Mouse (Mus musculus): ENCODE results near the gene Timm23. TPM values are rescaled to one million over a fixed set of nuclear protein-coding genes. Genes with fewer than 3 reads are reported as not detected.
"Not testable (repeated sequence)": the region's sequence is repeated elsewhere in the genome, so short reads cannot be mapped to it uniquely, and the experiment has no call there.

The Timm23 gene
- polyA plus RNA-seq, 1 experiment from 2014 or later, result 234 TPM

DNA sequence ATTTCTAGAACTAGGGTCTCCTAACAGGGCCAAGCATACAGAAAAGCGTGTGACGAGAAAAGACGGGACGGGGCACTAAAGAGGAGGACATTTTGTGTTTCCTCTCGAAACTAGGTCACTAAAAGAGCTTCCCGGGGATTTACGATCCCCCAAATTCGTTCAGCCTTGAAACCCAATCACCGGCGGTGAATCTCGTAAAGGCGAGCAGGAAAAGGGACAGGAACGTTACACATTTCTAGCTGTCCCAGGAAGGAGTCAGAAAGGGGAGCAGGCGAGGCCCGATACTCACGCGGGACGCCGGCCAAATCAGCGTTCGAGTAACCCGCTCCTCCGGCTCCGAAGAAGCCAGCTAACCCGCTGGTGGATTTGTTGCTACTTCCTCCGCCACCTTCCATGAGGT lies 344 bp downstream of the Timm23 start:
- peak; percentile 47 for DNase-seq (ENCODE audit: low spot score)

DNA sequence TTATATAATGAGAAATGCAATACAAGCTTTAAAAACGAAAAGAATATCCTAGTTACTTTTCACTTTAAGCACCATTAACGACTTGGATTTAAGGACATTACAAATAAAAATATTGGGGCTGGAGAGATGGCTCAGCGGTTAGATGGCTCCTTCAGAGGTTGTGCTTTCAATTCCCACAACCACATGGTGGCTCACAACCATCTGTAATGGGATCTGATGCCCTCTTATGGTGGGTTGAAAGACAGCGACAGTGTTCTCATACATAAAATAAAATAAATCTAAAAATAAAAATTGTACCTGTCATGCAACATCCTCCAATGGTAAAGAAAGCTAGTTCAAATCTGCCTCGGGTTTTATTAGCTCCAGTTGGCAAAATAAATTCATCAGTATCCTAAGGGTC lies 8.1 kb downstream of the Timm23 start:
- not testable (repeated sequence) for H3K9ac ChIP-seq (ENCODE audit: low read length); H3K27me3 ChIP-seq (ENCODE audit: control insufficient read depth, insufficient read depth, low read length); DNase-seq (ENCODE audit: low spot score); ATAC-seq (ENCODE audit: low FRiP score, low TSS enrichment); H3K4me1 ChIP-seq (replicated peaks; ENCODE audit: control insufficient read depth, insufficient read depth); H3K4me2 ChIP-seq (replicated peaks; ENCODE audit: low read depth); H3K9me3 ChIP-seq (ENCODE audit: control insufficient read depth, low read length); H3K27ac ChIP-seq (replicated peaks); H3K4me3 ChIP-seq (ENCODE audit: low read depth, low read length)
- TF ChIP-seq CTCF (IDR thresholded peaks at IDR 0.05; ENCODE audit: low read depth), result peak; percentile 36; the same call in 1 of the 2 replicates
- 75% methylated on average over 5 of the region's 5 CpGs for WGBS
- peaks cover 13% of the 10 kb centered on the region; the same call in 1 of the 2 replicates for H3K36me3 ChIP-seq (ENCODE audit: control insufficient read depth, insufficient read depth, low read length)

More for the DNA sequence above, 344 bp downstream of the Timm23 start:
- Histone ChIP-seq H3K4me1 (replicated peaks; ENCODE audit: control insufficient read depth, insufficient read depth) (no peaks in the 10 kb centered on the region), H3K9me3 (ENCODE audit: control insufficient read depth, low read length) (no peaks in the 10 kb centered on the region), H3K4me2 (replicated peaks; ENCODE audit: low read depth) (peak overlapping the region; percentile 73), H3K4me3 (ENCODE audit: low read depth, low read length) (peak overlapping the region; percentile 99), H3K27me3 (ENCODE audit: control insufficient read depth, insufficient read depth, low read length) (no peaks in the 10 kb centered on the region), H3K27ac (replicated peaks) (peak overlapping the region; percentile 78), H3K36me3 (ENCODE audit: control insufficient read depth, insufficient read depth, low read length) (0 out of 2 replicates have a peak, but pooled peaks cover 5% of the 10 kb centered on the region), H3K9ac (ENCODE audit: low read length) (peak overlapping the region; percentile 96)
- TF ChIP-seq CTCF (IDR thresholded peaks at IDR 0.05; ENCODE audit: low read depth), result no peak
- no peak for TF ChIP-seq EP300 (optimal IDR thresholded peaks at IDR 0.05)
- peak; percentile 52 for ATAC-seq (ENCODE audit: low FRiP score, low TSS enrichment)
- under 1% methylated on average over 19 of the region's 26 CpGs for WGBS

GRCm38 (mm10) chr14:32192437-32192836 lies 9.3 kb downstream of the Timm23 start:
- Histone ChIP-seq H3K27ac (replicated peaks) (no peak overlapping the region), H3K9me3 (ENCODE audit: control insufficient read depth, low read length) (no peaks in the 10 kb centered on the region), H3K4me1 (replicated peaks; ENCODE audit: control insufficient read depth, insufficient read depth) (no peaks in the 10 kb centered on the region), H3K9ac (ENCODE audit: low read length) (no peak overlapping the region), H3K4me2 (replicated peaks; ENCODE audit: low read depth) (no peak overlapping the region), H3K27me3 (ENCODE audit: control insufficient read depth, insufficient read depth, low read length) (no peaks in the 10 kb centered on the region), H3K4me3 (ENCODE audit: low read depth, low read length) (no peak overlapping the region), H3K36me3 (ENCODE audit: control insufficient read depth, insufficient read depth, low read length) (peaks cover 10% of the 10 kb centered on the region; the same call in 1 of the 2 replicates)
- TF ChIP-seq EP300 (optimal IDR thresholded peaks at IDR 0.05), result no peak
- peak; percentile 83 for TF ChIP-seq CTCF (IDR thresholded peaks at IDR 0.05; ENCODE audit: low read depth)
- DNase-seq (ENCODE audit: low spot score) (peak; percentile 75), ATAC-seq (ENCODE audit: low FRiP score, low TSS enrichment) (peak; percentile 62)
- WGBS, result 35% methylated on average over 3 of the region's 3 CpGs

GRCm38 (mm10) chr14:32191926-32192325 lies 9.8 kb downstream of the Timm23 start:
- peaks cover 10% of the 10 kb centered on the region; the same call in 1 of the 2 replicates for H3K36me3 ChIP-seq (ENCODE audit: control insufficient read depth, insufficient read depth, low read length)
- ATAC-seq (ENCODE audit: low FRiP score, low TSS enrichment), result peak; percentile 34; the same call in 1 of the 2 replicates
- H3K27ac ChIP-seq (replicated peaks), result no peak overlapping the region
- no peaks in the 10 kb centered on the region for H3K27me3 ChIP-seq (ENCODE audit: control insufficient read depth, insufficient read depth, low read length)
- no peak for DNase-seq (ENCODE audit: low spot score)
- no peaks in the 10 kb centered on the region for H3K4me1 ChIP-seq (replicated peaks; ENCODE audit: control insufficient read depth, insufficient read depth)
- no peak overlapping the region for H3K4me2 ChIP-seq (replicated peaks; ENCODE audit: low read depth)
- H3K9ac ChIP-seq (ENCODE audit: low read length), result no peak overlapping the region
- H3K9me3 ChIP-seq (ENCODE audit: control insufficient read depth, low read length), result no peaks in the 10 kb centered on the region
- TF ChIP-seq EP300 (optimal IDR thresholded peaks at IDR 0.05) (no peak), CTCF (IDR thresholded peaks at IDR 0.05; ENCODE audit: low read depth) (no peak)
- no peak overlapping the region for H3K4me3 ChIP-seq (ENCODE audit: low read depth, low read length)
- WGBS, result 88% methylated on average over 5 of the region's 5 CpGs

- Histone ChIP-seq H3K4me3 (ENCODE audit: low read depth, low read length) (no peak overlapping the region), H3K36me3 (ENCODE audit: control insufficient read depth, insufficient read depth, low read length) (peaks cover 10% of the 10 kb centered on the region; the same call in 1 of the 2 replicates), H3K27me3 (ENCODE audit: control insufficient read depth, insufficient read depth, low read length) (no peaks in the 10 kb centered on the region), H3K4me2 (replicated peaks; ENCODE audit: low read depth) (no peak overlapping the region), H3K9ac (ENCODE audit: low read length) (no peak overlapping the region), H3K27ac (replicated peaks) (no peak overlapping the region), H3K4me1 (replicated peaks; ENCODE audit: control insufficient read depth, insufficient read depth) (no peaks in the 10 kb centered on the region), H3K9me3 (ENCODE audit: control insufficient read depth, low read length) (no peaks in the 10 kb centered on the region)
- 69% methylated on average over 6 of the region's 6 CpGs for WGBS
- TF ChIP-seq CTCF (IDR thresholded peaks at IDR 0.05; ENCODE audit: low read depth) (no peak), EP300 (optimal IDR thresholded peaks at IDR 0.05) (no peak)
- DNase-seq (ENCODE audit: low spot score), result no peak
- ATAC-seq (ENCODE audit: low FRiP score, low TSS enrichment), result peak; percentile 77
Observed at GRCm38 (mm10) chr14:32190627-32191391, 10.9 kb downstream of the Timm23 start.

- H3K4me1 ChIP-seq (replicated peaks; ENCODE audit: control insufficient read depth, insufficient read depth), result no peaks in the 10 kb centered on the region
- TF ChIP-seq CTCF (IDR thresholded peaks at IDR 0.05; ENCODE audit: low read depth) (no peak), EP300 (optimal IDR thresholded peaks at IDR 0.05) (no peak)
- H3K4me3 ChIP-seq (ENCODE audit: low read depth, low read length), result no peak overlapping the region
- H3K9ac ChIP-seq (ENCODE audit: low read length), result no peak overlapping the region
- WGBS, result 93% methylated on average over 4 of the region's 4 CpGs
- H3K27me3 ChIP-seq (ENCODE audit: control insufficient read depth, insufficient read depth, low read length), result no peaks in the 10 kb centered on the region
- H3K36me3 ChIP-seq (ENCODE audit: control insufficient read depth, insufficient read depth, low read length), result peaks cover 15% of the 10 kb centered on the region
- DNase-seq (ENCODE audit: low spot score) (no peak), ATAC-seq (ENCODE audit: low FRiP score, low TSS enrichment) (no peak)
- no peak overlapping the region for H3K4me2 ChIP-seq (replicated peaks; ENCODE audit: low read depth)
- no peaks in the 10 kb centered on the region for H3K9me3 ChIP-seq (ENCODE audit: control insufficient read depth, low read length)
- no peak overlapping the region for H3K27ac ChIP-seq (replicated peaks)
Observed at GRCm38 (mm10) chr14:32183846-32184245, 17.9 kb downstream of the Timm23 start.
